ENCODE assay signal across 8 mouse cellular contexts in genomic region chr15:85580934-85581562, GRCm38 (mm10). TPM values are rescaled to one million over a fixed set of nuclear protein-coding genes. Genes with fewer than 3 reads are reported as not detected.
DNase-seq lines count a peak whose midpoint lies in the region; ATAC-seq and TF ChIP-seq lines count a peak whose summit lies in the region.

No protein-coding gene starts in this region.

- peak overlapping the region; percentile 97 for H3K4me2 ChIP-seq in forebrain, embryonic 11.5 days (ENCODE audit: low read depth, low read length, severe bottlenecking)
- H3K4me2 ChIP-seq in limb, embryonic 11.5 days (ENCODE audit: low read depth, severe bottlenecking): peak overlapping the region; percentile 75

- TF ChIP-seq CTCF in lung, adult 2 months (IDR thresholded peaks at IDR 0.05; ENCODE audit: insufficient read depth, low read length): no peak

- H3K27me3 ChIP-seq in forebrain, embryonic 11.5 days (ENCODE audit: control insufficient read depth, insufficient read depth, low read length): peaks cover 48% of the 10 kb centered on the region
- H3K27me3 ChIP-seq in limb, embryonic 11.5 days (ENCODE audit: control insufficient read depth, insufficient read depth, low read length): peaks cover 82% of the 10 kb centered on the region

- ATAC-seq in forebrain, embryonic 11.5 days (replicated peaks; ENCODE audit: low FRiP score): no peak
- no peak for ATAC-seq in limb, embryonic 11.5 days (ENCODE audit: insufficient number of reproducible peaks, low FRiP score, low TSS enrichment, low read depth)

- peak; percentile 39 for DNase-seq in lung, adult 2 months
- DNase-seq in lung, postnatal 25 days (ENCODE audit: low spot score): no peak
- peak; percentile 72 for DNase-seq in forebrain, embryonic 11.5 days (ENCODE audit: low spot score)
- DNase-seq in limb, embryonic 11.5 days (ENCODE audit: low spot score): peak; percentile 46
- peak; percentile 24 for DNase-seq in retina, embryonic 14.5 days (ENCODE audit: low spot score)
- DNase-seq in cerebellum, postnatal 14 days: no peak
- no peak for DNase-seq in left cerebral cortex, postnatal 10 days (ENCODE audit: extremely low spot score in 1 of 2, low spot score in 2 of 2)
- DNase-seq in cerebellum, postnatal 25 days: no peak

- no peaks in the 10 kb centered on the region for H3K9me3 ChIP-seq in forebrain, embryonic 11.5 days (ENCODE audit: control insufficient read depth, low read length)
- H3K9me3 ChIP-seq in limb, embryonic 11.5 days (ENCODE audit: control insufficient read depth, low read length): no peaks in the 10 kb centered on the region

- intact Hi-C loops in left cerebral cortex, postnatal 10 days (cut with DNase I): loop anchor here (5.0 kb wide), 3 partner anchors 104 to 429 kb away; no protein-coding TSS in a partner anchor

- H3K27ac ChIP-seq in forebrain, embryonic 11.5 days (ENCODE audit: low read depth, low read length): peak overlapping the region; percentile 86
- H3K27ac ChIP-seq in limb, embryonic 11.5 days (replicated peaks; ENCODE audit: low read depth, low read length): 0 out of 2 replicates have a peak overlapping the region, but pooled peaks have one; percentile 8

- H3K4me3 ChIP-seq in lung, adult 2 months (replicated peaks; ENCODE audit: extremely low read depth, low read depth, low read length): peak overlapping the region; percentile 35
- peak overlapping the region; percentile 84 for H3K4me3 ChIP-seq in forebrain, embryonic 11.5 days (ENCODE audit: low read depth, low read length)
- peak overlapping the region; percentile 38 for H3K4me3 ChIP-seq in limb, embryonic 11.5 days (ENCODE audit: low read depth, low read length)

- H3K9ac ChIP-seq in forebrain, embryonic 11.5 days (ENCODE audit: low read length): peak overlapping the region; percentile 93
- peak overlapping the region; percentile 40; the same call in 1 of the 2 replicates for H3K9ac ChIP-seq in limb, embryonic 11.5 days (ENCODE audit: low read length)

- no peaks in the 10 kb centered on the region for H3K36me3 ChIP-seq in forebrain, embryonic 11.5 days (ENCODE audit: control insufficient read depth, insufficient read depth, low read length)
- H3K36me3 ChIP-seq in limb, embryonic 11.5 days (ENCODE audit: control insufficient read depth, insufficient read depth, low read length): no peaks in the 10 kb centered on the region

- no peaks in the 10 kb centered on the region for H3K4me1 ChIP-seq in lung, adult 2 months (ENCODE audit: control insufficient read depth, insufficient read depth, low read length)
- H3K4me1 ChIP-seq in forebrain, embryonic 11.5 days (replicated peaks; ENCODE audit: control insufficient read depth, insufficient read depth, low read length): peaks cover 25% of the 10 kb centered on the region
- peaks cover 27% of the 10 kb centered on the region for H3K4me1 ChIP-seq in limb, embryonic 11.5 days (ENCODE audit: control insufficient read depth, insufficient read depth, low read length)

- under 1% methylated on average over 63 of the region's 66 CpGs for WGBS in lung, adult 2 months
- WGBS in forebrain, embryonic 11.5 days: under 1% methylated on average over 57 of the region's 66 CpGs
- WGBS in limb, embryonic 11.5 days: under 1% methylated on average over 48 of the region's 66 CpGs

- no peak for TF ChIP-seq POLR2A in lung, adult 2 months (IDR thresholded peaks at IDR 0.05; ENCODE audit: borderline replicate concordance, extremely low read depth, low read depth, low read length)

RNA-seq across cellular contexts. Expression of gene Wnt7b, which starts 1.2 kb away (rescaled TPM):
- 7.0 and 13.2 TPM in 2 replicates for polyA plus RNA-seq in lung, adult 2 months (2012; rRNA removed)
- 146 and 153 TPM in 2 replicates for polyA plus RNA-seq in forebrain, embryonic 11.5 days (2014; fragmentation: Nextera tagmentation; extraction: Ambion mirVana)
- polyA plus RNA-seq in limb, embryonic 11.5 days (2014; fragmentation: Nextera tagmentation; extraction: Ambion mirVana): 13.4 and 19.1 TPM in 2 replicates
- 10 to 100 TPM; 44.4 to 52.6 TPM for total RNA-seq in left cerebral cortex, postnatal 10 days (2021)

Comparison
In these comparisons a context has a peak if more than half of its experiments do, and no peak if none do; other contexts are left out.
1. DNase-seq: peak in lung, adult 2 months (single experiment), forebrain, embryonic 11.5 days (single experiment), limb, embryonic 11.5 days (single experiment) and retina, embryonic 14.5 days (single experiment); none in lung, postnatal 25 days (single experiment), cerebellum, postnatal 14 days (0 of 2), left cerebral cortex, postnatal 10 days (0 of 2) and cerebellum, postnatal 25 days (0 of 2).
2. Peak in every context shown above with its lines, with median percentiles within 50 percentile points of each other: H3K4me3 ChIP-seq.